Mouse (Mus musculus): ENCODE measurements at regions not wholly inside any gene's neighbourhood (a gene's known extent, or its start where the extent isn't known, plus 50 kb on each side); places are given as distances from the start of the nearest gene placed in this dataset.

DNA sequence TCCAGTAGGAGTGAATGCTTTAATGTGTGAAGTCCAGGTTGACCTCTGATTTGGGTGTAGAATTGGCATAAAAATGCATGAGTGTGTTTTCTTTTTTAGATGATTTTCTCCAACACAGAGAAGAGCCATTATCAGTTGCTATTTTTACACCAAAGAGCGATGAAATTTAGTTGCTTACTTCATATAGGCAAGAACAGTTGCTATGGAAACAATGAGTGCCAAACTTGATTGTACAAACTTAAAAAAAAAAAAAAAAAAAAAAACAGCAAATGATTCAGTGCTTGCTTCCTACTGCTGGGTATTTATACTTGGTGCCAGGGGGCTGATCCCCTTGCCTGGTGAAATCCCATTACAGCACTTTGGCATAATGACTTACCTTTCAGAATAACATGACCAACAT lies 268.0 kb downstream of the Sec23a start:
- no peak overlapping the region for H3K4me3 ChIP-seq (ENCODE audit: insufficient read depth, low read depth, low read length)
- H3K27ac ChIP-seq (ENCODE audit: insufficient read depth, low read depth, low read length): no peak overlapping the region
- no peak for DNase-seq
- WGBS: 74% methylated on average over 1 of the region's 1 CpGs
- no peaks in the 10 kb centered on the region for H3K4me1 ChIP-seq (ENCODE audit: control insufficient read depth, insufficient read depth, low read length)
- no peak for TF ChIP-seq POLR2A (IDR thresholded peaks at IDR 0.05; ENCODE audit: low read depth, low read length)
- no peak for TF ChIP-seq CTCF (conservative IDR thresholded peaks at IDR 0.05; ENCODE audit: insufficient read depth, insufficient read length, low read depth, low read length)
- H3K36me3 ChIP-seq (ENCODE audit: control insufficient read depth, insufficient read depth, low read length): no peaks in the 10 kb centered on the region
- no peaks in the 10 kb centered on the region for H3K27me3 ChIP-seq (replicated peaks; ENCODE audit: control insufficient read depth, insufficient read depth, low read length)

DNA sequence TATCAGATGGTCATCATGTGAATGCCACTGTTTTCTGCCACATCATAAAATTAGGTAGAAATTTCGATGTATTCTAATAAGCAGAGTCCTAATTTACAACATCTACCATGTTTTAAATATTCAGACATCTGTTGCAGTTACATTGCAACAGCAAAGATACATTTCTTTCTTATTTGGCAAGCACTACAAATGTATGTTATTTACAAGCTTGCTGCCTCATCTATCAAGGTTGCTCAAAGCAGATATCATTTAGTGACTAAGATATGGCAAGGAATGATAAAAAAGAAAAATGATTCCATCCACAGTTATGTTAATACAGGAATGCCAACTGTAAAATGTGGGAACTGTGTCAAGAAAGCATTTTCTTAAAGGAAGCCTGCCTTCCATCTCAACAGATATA lies 283.7 kb downstream of the Sec23a start:
- H3K36me3 ChIP-seq (ENCODE audit: control insufficient read depth, insufficient read depth, low read length): no peaks in the 10 kb centered on the region
- no peaks in the 10 kb centered on the region for H3K27me3 ChIP-seq (replicated peaks; ENCODE audit: control insufficient read depth, insufficient read depth, low read length)
- WGBS: 40% methylated on average over 1 of the region's 1 CpGs
- DNase-seq: no peak
- H3K4me3 ChIP-seq (ENCODE audit: insufficient read depth, low read depth, low read length): no peak overlapping the region
- TF ChIP-seq CTCF (conservative IDR thresholded peaks at IDR 0.05; ENCODE audit: insufficient read depth, insufficient read length, low read depth, low read length) (no peak), POLR2A (IDR thresholded peaks at IDR 0.05; ENCODE audit: low read depth, low read length) (no peak)
- no peak overlapping the region for H3K27ac ChIP-seq (ENCODE audit: insufficient read depth, low read depth, low read length)
- H3K4me1 ChIP-seq (ENCODE audit: control insufficient read depth, insufficient read depth, low read length): no peaks in the 10 kb centered on the region

DNA sequence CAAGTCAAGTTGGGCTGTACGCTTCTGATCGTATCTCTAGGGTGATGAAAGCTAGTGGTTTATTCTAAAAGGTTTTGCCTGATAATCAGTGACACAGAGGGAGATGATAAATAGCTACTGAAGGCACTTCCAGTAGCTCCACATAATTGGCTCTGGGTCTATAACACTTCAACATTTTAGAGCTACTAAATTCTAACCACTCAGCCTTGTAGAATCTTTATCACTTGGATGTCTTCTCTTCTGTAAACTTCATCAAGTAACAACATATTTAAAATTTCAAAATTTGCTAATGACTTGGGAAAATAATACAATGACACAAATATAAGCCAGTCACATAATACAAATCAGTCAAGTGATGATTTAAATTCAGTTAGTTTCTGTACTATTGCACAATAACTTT lies 284.3 kb downstream of the Sec23a start:
- no peak overlapping the region for H3K4me3 ChIP-seq (ENCODE audit: insufficient read depth, low read depth, low read length)
- no peaks in the 10 kb centered on the region for H3K4me1 ChIP-seq (ENCODE audit: control insufficient read depth, insufficient read depth, low read length)
- H3K36me3 ChIP-seq (ENCODE audit: control insufficient read depth, insufficient read depth, low read length): no peaks in the 10 kb centered on the region
- 87% methylated on average over 2 of the region's 2 CpGs for WGBS
- no peak for DNase-seq
- no peak for TF ChIP-seq CTCF (conservative IDR thresholded peaks at IDR 0.05; ENCODE audit: insufficient read depth, insufficient read length, low read depth, low read length)
- no peak for TF ChIP-seq POLR2A (IDR thresholded peaks at IDR 0.05; ENCODE audit: low read depth, low read length)
- H3K27me3 ChIP-seq (replicated peaks; ENCODE audit: control insufficient read depth, insufficient read depth, low read length): no peaks in the 10 kb centered on the region
- H3K27ac ChIP-seq (ENCODE audit: insufficient read depth, low read depth, low read length): no peak overlapping the region

DNA sequence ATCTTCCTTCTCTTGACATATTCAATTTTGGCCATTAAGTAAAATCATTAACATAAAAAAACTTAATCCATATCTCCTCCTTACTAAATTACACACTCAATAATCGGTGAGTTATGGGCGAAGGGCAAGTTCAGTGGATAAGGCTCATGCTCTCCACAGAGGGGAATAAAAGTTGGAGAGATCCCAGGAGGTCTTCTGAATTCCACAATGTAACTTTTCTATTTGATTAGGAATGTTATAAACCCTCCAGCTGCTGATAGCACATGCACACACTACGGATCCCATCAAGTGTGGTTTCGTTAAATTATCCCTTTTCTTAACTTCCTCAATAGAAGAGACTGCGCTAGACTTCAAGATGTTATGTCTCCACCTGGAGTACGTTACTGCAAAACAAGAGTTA lies 293.9 kb downstream of the Sec23a start:
- Histone ChIP-seq H3K4me1 (ENCODE audit: control insufficient read depth, insufficient read depth, low read length) (no peaks in the 10 kb centered on the region), H3K4me3 (ENCODE audit: insufficient read depth, low read depth, low read length) (no peak overlapping the region), H3K27me3 (replicated peaks; ENCODE audit: control insufficient read depth, insufficient read depth, low read length) (no peaks in the 10 kb centered on the region), H3K36me3 (ENCODE audit: control insufficient read depth, insufficient read depth, low read length) (no peaks in the 10 kb centered on the region), H3K27ac (ENCODE audit: insufficient read depth, low read depth, low read length) (no peak overlapping the region)
- WGBS: 81% methylated on average over 6 of the region's 6 CpGs
- TF ChIP-seq POLR2A (IDR thresholded peaks at IDR 0.05; ENCODE audit: low read depth, low read length): no peak
- TF ChIP-seq CTCF (conservative IDR thresholded peaks at IDR 0.05; ENCODE audit: insufficient read depth, insufficient read length, low read depth, low read length): no peak
- DNase-seq: no peak

DNA sequence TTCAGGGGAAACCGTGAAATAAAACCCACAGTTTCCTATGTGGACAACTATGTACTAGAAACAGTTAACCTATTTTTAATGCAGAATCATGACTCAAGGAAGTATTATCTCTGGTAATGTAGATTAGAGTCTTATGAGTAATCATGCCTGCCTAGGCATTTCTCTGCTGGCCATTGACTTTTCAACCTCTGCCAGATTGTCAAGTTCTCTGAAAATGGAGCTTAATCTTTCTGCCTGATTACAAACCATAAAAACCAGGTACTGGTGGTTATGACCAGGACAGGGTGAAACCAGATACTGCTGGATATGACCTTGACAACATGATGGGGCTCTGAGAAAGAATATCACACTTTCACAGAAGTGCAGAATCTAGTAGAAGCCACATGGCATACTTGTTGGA lies 297.6 kb downstream of the Sec23a start:
- 91% methylated on average over 1 of the region's 1 CpGs for WGBS
- no peak for TF ChIP-seq POLR2A (IDR thresholded peaks at IDR 0.05; ENCODE audit: low read depth, low read length)
- TF ChIP-seq CTCF (conservative IDR thresholded peaks at IDR 0.05; ENCODE audit: insufficient read depth, insufficient read length, low read depth, low read length): no peak
- no peak overlapping the region for H3K4me3 ChIP-seq (ENCODE audit: insufficient read depth, low read depth, low read length)
- H3K36me3 ChIP-seq (ENCODE audit: control insufficient read depth, insufficient read depth, low read length): no peaks in the 10 kb centered on the region
- no peaks in the 10 kb centered on the region for H3K4me1 ChIP-seq (ENCODE audit: control insufficient read depth, insufficient read depth, low read length)
- no peak for DNase-seq
- H3K27ac ChIP-seq (ENCODE audit: insufficient read depth, low read depth, low read length): no peak overlapping the region
- no peaks in the 10 kb centered on the region for H3K27me3 ChIP-seq (replicated peaks; ENCODE audit: control insufficient read depth, insufficient read depth, low read length)

DNA sequence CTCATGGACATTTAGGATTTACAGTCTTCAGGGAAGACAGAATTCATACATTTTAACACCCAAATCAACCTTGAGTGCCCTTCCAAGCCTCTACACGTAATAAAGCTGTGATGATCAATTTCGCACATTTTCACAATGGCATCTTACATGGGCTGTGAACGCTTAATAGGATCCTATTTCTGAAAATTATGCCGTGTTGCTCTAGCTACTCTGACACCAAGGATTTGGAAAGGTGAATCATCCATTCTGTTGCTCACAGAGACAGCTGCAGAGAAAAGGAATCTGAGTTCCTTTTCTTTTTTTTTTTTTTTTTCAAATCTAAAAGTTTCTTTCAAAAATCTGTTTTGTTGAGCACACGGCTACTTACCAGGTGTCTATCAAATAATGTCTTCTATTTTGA lies 316.1 kb downstream of the Sec23a start:
- 81% methylated on average over 5 of the region's 5 CpGs for WGBS

DNA sequence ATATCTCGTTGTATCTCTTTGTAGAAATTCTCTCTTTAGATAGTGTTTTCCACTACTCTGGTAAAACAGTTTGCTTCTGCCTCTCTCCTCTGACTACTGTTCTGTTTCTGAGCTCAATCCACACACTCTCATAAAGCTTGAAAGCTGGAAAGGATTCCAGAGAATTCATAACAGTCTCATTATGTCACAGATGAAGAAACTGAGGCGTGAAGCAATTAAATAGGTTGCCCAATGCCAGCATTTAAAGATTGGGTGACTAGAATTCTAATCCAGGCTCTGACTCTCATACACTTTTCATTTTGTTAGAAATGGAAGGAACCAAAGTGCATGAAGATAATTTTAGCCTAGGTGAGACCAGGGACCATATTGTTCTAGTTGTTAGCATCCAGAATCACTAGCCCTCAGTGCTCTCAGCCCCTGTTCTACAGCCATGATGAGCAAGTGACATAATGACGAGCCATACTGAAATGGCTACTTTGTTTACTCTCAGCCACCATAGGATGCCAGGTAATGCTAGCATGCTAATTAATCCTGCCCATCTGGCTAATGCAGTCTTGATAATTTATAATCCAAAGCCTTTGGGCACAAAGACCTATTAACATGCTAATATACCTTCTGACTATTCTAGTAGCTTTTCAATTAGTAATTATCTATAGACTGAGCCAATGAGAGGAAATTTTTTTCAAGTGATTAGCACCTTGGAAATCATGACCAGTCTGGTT lies 341.7 kb downstream of the Sec23a start:
- Histone ChIP-seq H3K27me3 (replicated peaks; ENCODE audit: control insufficient read depth, insufficient read depth, low read length) (no peaks in the 10 kb centered on the region), H3K27ac (ENCODE audit: insufficient read depth, low read depth, low read length) (no peak overlapping the region), H3K4me3 (ENCODE audit: insufficient read depth, low read depth, low read length) (no peak overlapping the region), H3K4me1 (ENCODE audit: control insufficient read depth, insufficient read depth, low read length) (no peaks in the 10 kb centered on the region), H3K36me3 (ENCODE audit: control insufficient read depth, insufficient read depth, low read length) (no peaks in the 10 kb centered on the region)
- TF ChIP-seq POLR2A (IDR thresholded peaks at IDR 0.05; ENCODE audit: low read depth, low read length): no peak
- TF ChIP-seq CTCF (conservative IDR thresholded peaks at IDR 0.05; ENCODE audit: insufficient read depth, insufficient read length, low read depth, low read length): no peak
- no peak for DNase-seq
- 80% methylated on average over 3 of the region's 3 CpGs for WGBS

More for the DNA sequence above, 316.1 kb downstream of the Sec23a start:
- H3K4me3 ChIP-seq (ENCODE audit: insufficient read depth, low read depth, low read length): no peak overlapping the region
- no peaks in the 10 kb centered on the region for H3K4me1 ChIP-seq (ENCODE audit: control insufficient read depth, insufficient read depth, low read length)
- no peak overlapping the region for H3K27ac ChIP-seq (ENCODE audit: insufficient read depth, low read depth, low read length)
- H3K27me3 ChIP-seq (replicated peaks; ENCODE audit: control insufficient read depth, insufficient read depth, low read length): no peaks in the 10 kb centered on the region
- no peaks in the 10 kb centered on the region for H3K36me3 ChIP-seq (ENCODE audit: control insufficient read depth, insufficient read depth, low read length)
- no peak for DNase-seq
- TF ChIP-seq CTCF (conservative IDR thresholded peaks at IDR 0.05; ENCODE audit: insufficient read depth, insufficient read length, low read depth, low read length) (no peak), POLR2A (IDR thresholded peaks at IDR 0.05; ENCODE audit: low read depth, low read length) (no peak)
